Comparison of ENCODE assay signal across 23 mouse cellular contexts in the genomic region with DNA sequence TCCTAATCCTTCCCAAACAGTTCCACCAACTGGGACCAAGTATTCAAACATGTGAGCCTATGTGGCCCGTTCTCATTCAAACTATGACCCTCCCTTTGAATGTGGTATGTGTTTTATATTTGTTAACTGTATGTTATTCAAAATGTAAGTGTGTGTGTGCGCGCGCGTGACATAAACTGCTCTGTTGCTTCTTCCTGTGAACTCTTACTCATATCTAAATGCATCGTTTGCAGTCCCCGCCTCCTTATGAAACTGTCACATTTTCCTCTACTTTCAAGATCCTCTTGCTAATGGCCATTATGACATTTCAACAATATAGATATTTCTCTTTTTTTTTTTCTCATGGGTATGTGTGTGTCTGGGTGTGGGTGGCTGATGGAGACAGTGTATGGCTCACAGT.
A peak's percentile ranks its signal among the peaks of the same experiment; 100 is the strongest.
DNase-seq lines count a peak whose midpoint lies in the region; ATAC-seq and TF ChIP-seq lines count a peak whose summit lies in the region.
"Had no signal": no experiment of that assay in that cellular context is flagged by ENCODE, and none has a peak within 500 bp of the region (broad histone marks: within the 10 kb centered on the region; RNA-seq: fewer than 3 reads in every experiment).

No protein-coding gene starts in this region.

- H3K9ac ChIP-seq in kidney, embryonic 15.5 days = no peak overlapping the region
- H3K9ac ChIP-seq: embryonic facial prominence, embryonic 15.5 days; heart, embryonic 15.5 days; hindbrain, embryonic 13.5 days had no signal

- DNase-seq in spleen, postnatal 36 days (ENCODE audit: low spot score in 2 of 2) = peak; percentile 34 to 57
- DNase-seq in spleen, adult 18-20 months = no peak
- DNase-seq in induced T-regulatory cell, adult 2 months (ENCODE audit: low read depth) = peak; percentile 61
- DNase-seq in right cerebral cortex, postnatal 14 days = no peak
- DNase-seq in layer of hippocampus, adult 2 months (ENCODE audit: low spot score in 2 of 2) = no peak
- DNase-seq: adrenal gland, adult 8-10 months; adrenal gland, postnatal 36 days; cerebellum, adult 2 months; cerebellum, postnatal 10 days; embryo, embryonic 11 days; gastrocnemius, postnatal 10 days; heart, adult 2 months; heart, postnatal 14 days had no signal

- peaks cover 17% of the 10 kb centered on the region for H3K4me1 ChIP-seq in kidney, embryonic 15.5 days

- ATAC-seq in monocyte, adult 5-6 weeks (replicated peaks; ENCODE audit: insufficient number of reproducible peaks, low FRiP score, low TSS enrichment, poor library complexity, severe bottlenecking) = peak; percentile 75
- no peak for ATAC-seq in kidney, embryonic 15.5 days (replicated peaks; ENCODE audit: low FRiP score)
- ATAC-seq: forebrain, embryonic 14.5 days; hindbrain, postnatal 0 days had no signal

- no peaks in the 10 kb centered on the region for H3K27me3 ChIP-seq in kidney, embryonic 15.5 days
- H3K27me3 ChIP-seq: embryonic facial prominence, embryonic 15.5 days; heart, embryonic 15.5 days had no signal

- no peaks in the 10 kb centered on the region for H3K9me3 ChIP-seq in kidney, embryonic 15.5 days (replicated peaks)
- H3K9me3 ChIP-seq: embryonic facial prominence, embryonic 15.5 days; forebrain, embryonic 10.5 days; heart, embryonic 15.5 days; hindbrain, embryonic 13.5 days had no signal

- 94% methylated on average over 7 of the region's 7 CpGs for WGBS in kidney, embryonic 15.5 days

- no peak overlapping the region for H3K4me3 ChIP-seq in layer of hippocampus, adult 2 months
- no peak overlapping the region for H3K4me3 ChIP-seq in kidney, embryonic 15.5 days (replicated peaks)
- H3K4me3 ChIP-seq: embryonic facial prominence, embryonic 15.5 days; erythroblast, embryonic 14.5 days; forebrain, embryonic 10.5 days; heart, adult 2 months; heart, embryonic 15.5 days; hindbrain, embryonic 13.5 days had no signal

- H3K36me3 ChIP-seq in kidney, embryonic 15.5 days = no peaks in the 10 kb centered on the region
- H3K36me3 ChIP-seq: embryonic facial prominence, embryonic 15.5 days; forebrain, embryonic 10.5 days; heart, embryonic 15.5 days; hindbrain, embryonic 13.5 days had no signal

- H3K4me2 ChIP-seq in kidney, embryonic 15.5 days = no peak overlapping the region
- H3K4me2 ChIP-seq: embryonic facial prominence, embryonic 15.5 days; heart, embryonic 11.5 days; heart, embryonic 15.5 days; hindbrain, embryonic 13.5 days had no signal

- no peak overlapping the region for H3K27ac ChIP-seq in layer of hippocampus, adult 2 months
- H3K27ac ChIP-seq in kidney, embryonic 15.5 days = no peak overlapping the region
- H3K27ac ChIP-seq: embryonic facial prominence, embryonic 15.5 days; forebrain, embryonic 10.5 days; heart, adult 2 months; heart, embryonic 15.5 days; hindbrain, embryonic 13.5 days; hindbrain, postnatal 0 days had no signal

- TF ChIP-seq CTCF in layer of hippocampus, adult 2 months (conservative IDR thresholded peaks at IDR 0.05) = no peak

Comparison
In these comparisons a context has a peak if more than half of its experiments do, and no peak if none do; other contexts are left out.
1. DNase-seq: peak in spleen, postnatal 36 days (2 of 2) and induced T-regulatory cell, adult 2 months (single experiment); none in spleen, adult 18-20 months (0 of 2), right cerebral cortex, postnatal 14 days (single experiment) and layer of hippocampus, adult 2 months (0 of 2).